Mouse (Mus musculus) inflammation-experienced regulatory T-cells, adult 6 months (primary cell): ENCODE results near the gene Ubap1. TPM values are rescaled to one million over a fixed set of nuclear protein-coding genes. Genes with fewer than 3 reads are reported as not detected.

Experiments
- ATAC-seq: one replicate; pipeline ENCODE4 v1.8.0; 2017
- polyA plus RNA-seq, 3 experiments: library from polyadenylated mRNA; unstranded; fragments of 100-300 nt; shearing (Covaris generic); gene quantifications; one replicate each; pipeline ENCODE4 v1.2.1; 2017

The Ubap1 gene
- polyA plus RNA-seq, 3 experiments from 2014 or later = 24.2 to 34.2 (median 31.8) TPM

DNA sequence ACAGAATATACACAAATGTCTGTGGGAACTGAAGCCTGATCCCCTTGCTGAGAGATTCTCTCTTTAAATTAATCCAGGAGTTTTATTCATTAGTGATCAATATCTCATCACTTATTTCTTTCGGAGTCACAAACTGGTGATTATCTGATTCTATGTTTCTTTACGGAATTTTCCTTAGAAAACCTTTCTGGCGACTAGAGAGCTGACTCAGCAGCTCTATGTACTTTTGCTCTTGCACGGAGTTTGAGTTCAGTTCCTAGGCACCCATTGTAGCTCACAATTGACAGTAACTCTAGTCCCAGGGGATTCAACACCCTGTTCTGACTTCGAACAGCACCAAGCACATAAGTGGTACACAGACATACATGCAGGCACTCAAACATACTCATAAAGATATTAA is 90.1 kb downstream of the Ubap1 start:
- ATAC-seq = no peak

Other genes with a start within 250 kb of the Ubap1 start
- 10 to 100 TPM; 14.5 to 20.3 (median 15.7) TPM for gene Nol6, start 224.5 kb upstream of the Ubap1 start, polyA plus RNA-seq
- gene Ube2r2, start 213.3 kb upstream of the Ubap1 start, polyA plus RNA-seq = 10 to 100 TPM; 23.6 to 28.6 (median 25.6) TPM
- 10 to 100 TPM; 14.9 to 27.8 (median 18.4) TPM for gene Ubap2, start 73.9 kb upstream of the Ubap1 start, polyA plus RNA-seq
- gene Dcaf12, start 34.1 kb upstream of the Ubap1 start, polyA plus RNA-seq = 10 to 100 TPM; 21.6 to 32.7 (median 25.1) TPM
- gene Kif24, start 115.9 kb downstream of the Ubap1 start, polyA plus RNA-seq = 1 to 10 TPM; 1.2 to 4.7 (median 1.5) TPM
- gene Nudt2, start 116.2 kb downstream of the Ubap1 start, polyA plus RNA-seq = 10 to 100 TPM; 15.3 to 22.1 (median 17.8) TPM
- gene AI464131, start 154.1 kb downstream of the Ubap1 start, polyA plus RNA-seq = not detected
- gene 1110017D15Rik, start 168.3 kb downstream of the Ubap1 start, polyA plus RNA-seq = not detected
- under 1 TPM; 0.17 to 0.47 (median 0.28) TPM for gene Fam219a, start 220.5 kb downstream of the Ubap1 start, polyA plus RNA-seq
- gene Dnaic1, start 220.8 kb downstream of the Ubap1 start, polyA plus RNA-seq = not detected